Mouse (Mus musculus): Measurements from ENCODE around the gene Tm7sf2.

Gene Tm7sf2

GRCm38 (mm10) chr19:6013691-6014090 lies 54.5 kb downstream of the Tm7sf2 start:
- ATAC-seq (ENCODE audit: insufficient number of reproducible peaks, low FRiP score, low TSS enrichment) = no peak
